Mouse (Mus musculus) hindbrain, postnatal 0 days (tissue): ENCODE measurements around the gene Ulk2. TPM values are rescaled to one million over a fixed set of nuclear protein-coding genes. Genes with fewer than 3 reads are reported as not detected.
"Not testable (repeated sequence)": the region's sequence is repeated elsewhere in the genome, so short reads cannot be mapped to it uniquely, and the experiment has no call there.

ENCODE experiments used
- ATAC-seq: fragments of 200-750 bp; cut with Nextera tagmentation; 2 replicates; pipeline ENCODE4 v1.8.0; 2017; ENCODE audit warnings: mild to moderate bottlenecking, moderate TSS enrichment, moderate library complexity
- DNase-seq: peaks from one replicate; pipeline ENCODE4 v3.0.0-alpha.2; 2015; ENCODE audit warnings: low spot score
- H3K27ac ChIP-seq: fragments of 300-500 bp; sonication (generic); 2 replicates; pipeline ENCODE4 v1.5.1; 2014; ENCODE audit warnings: mild to moderate bottlenecking
- H3K27me3 ChIP-seq: fragments of 300-500 bp; sonication (generic); 2 replicates; pipeline ENCODE4 v1.6.1; 2014; ENCODE audit warnings: low read length, mixed read lengths; ENCODE audit not compliant: insufficient read depth
- H3K36me3 ChIP-seq: fragments of 300-500 bp; sonication (generic); 2 replicates; pipeline ENCODE4 v1.6.1; 2014; ENCODE audit warnings: low read length, mixed read lengths; ENCODE audit not compliant: insufficient read depth
- H3K4me1 ChIP-seq: fragments of 300-500 bp; sonication (generic); 2 replicates; pipeline ENCODE4 v1.6.1; 2014; ENCODE audit warnings: antibody characterized with exemption, low read length, mixed read lengths; ENCODE audit not compliant: insufficient read depth
- H3K4me2 ChIP-seq: fragments of 300-500 bp; sonication (generic); 2 replicates; pipeline ENCODE4 v1.6.1; 2014; ENCODE audit warnings: low read depth, mild to moderate bottlenecking, low read length, moderate library complexity, mixed read lengths
- H3K4me3 ChIP-seq: fragments of 300-500 bp; sonication (generic); 2 replicates; pipeline ENCODE4 v1.5.1; 2014; ENCODE audit warnings: low read length
- H3K9ac ChIP-seq: fragments of 300-500 bp; sonication (generic); replicated peaks from 2 replicates; pipeline ENCODE4 v1.6.1; 2014; ENCODE audit warnings: mild to moderate bottlenecking, low read length, moderate library complexity, mixed read lengths
- H3K9me3 ChIP-seq: fragments of 300-500 bp; sonication (generic); 2 replicates; pipeline ENCODE4 v1.6.1; 2016; ENCODE audit warnings: low read length, mixed read lengths
- CTCF ChIP-seq: IDR thresholded peaks from 2 replicates; pipeline ENCODE4 v1.5.1; 2016; ENCODE audit warnings: antibody characterized with exemption, control low read depth, low read depth
- WGBS: fragments of 180-500 bp; shearing (Covaris S2); extraction: QIAGEN DNeasy Blood & Tissue Kit; methylation state at CpG from one replicate; pipeline ENCODE4 v1.1.7; 2014; 5-methylcytosine and 5-hydroxymethylcytosine counted together
- polyA plus RNA-seq: library from polyadenylated mRNA; unstranded; fragments of >200 nt; fragmentation: Nextera tagmentation; extraction: Ambion mirVana; gene quantifications from 2 replicates; pipeline ENCODE4 v1.2.1, GENCODE M21; 2015
- total RNA-seq: library from RNA; depleted of rRNA; stranded (reverse); fragments of >200 nt; gene quantifications from 2 replicates; pipeline ENCODE4 v1.2.3, GENCODE M21; 2014

The Ulk2 gene
- total and polyA plus RNA-seq, 2 experiments from 2014 or later: 30.4 to 127 TPM

DNA sequence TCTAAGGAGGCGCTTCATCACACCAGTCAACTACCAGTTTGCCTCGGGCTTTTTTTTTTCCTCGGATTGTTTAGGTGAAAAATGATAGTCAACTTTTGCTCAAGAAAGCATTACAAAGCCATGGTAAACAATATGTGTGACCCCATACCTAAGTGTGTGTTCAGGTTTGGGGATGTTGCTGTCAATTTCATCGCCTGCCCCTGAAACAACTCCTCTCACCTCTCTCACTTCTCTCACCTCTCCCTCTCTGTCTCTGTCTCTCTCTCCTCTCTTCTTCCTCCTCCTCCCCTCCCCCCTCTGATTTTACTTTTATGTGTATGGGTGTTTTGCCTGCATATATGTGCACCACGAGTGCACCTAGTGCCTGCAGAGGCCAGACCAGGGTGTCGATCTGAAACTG lies 666 bp upstream of the Ulk2 start:
- peak overlapping the region; percentile 64 for H3K4me2 ChIP-seq
- peaks cover 6% of the 10 kb centered on the region for H3K4me1 ChIP-seq
- no peak for DNase-seq
- peak overlapping the region; percentile 96; the same call in 1 of the 2 replicates for H3K27ac ChIP-seq
- no peak for TF ChIP-seq CTCF
- peak overlapping the region; percentile 99 for H3K4me3 ChIP-seq
- H3K36me3 ChIP-seq: no peaks in the 10 kb centered on the region
- no peak for ATAC-seq
- peak overlapping the region; percentile 98 for H3K9ac ChIP-seq
- H3K27me3 ChIP-seq: no peaks in the 10 kb centered on the region
- H3K9me3 ChIP-seq: no peaks in the 10 kb centered on the region
- 37% methylated on average over 6 of the region's 6 CpGs for WGBS

DNA sequence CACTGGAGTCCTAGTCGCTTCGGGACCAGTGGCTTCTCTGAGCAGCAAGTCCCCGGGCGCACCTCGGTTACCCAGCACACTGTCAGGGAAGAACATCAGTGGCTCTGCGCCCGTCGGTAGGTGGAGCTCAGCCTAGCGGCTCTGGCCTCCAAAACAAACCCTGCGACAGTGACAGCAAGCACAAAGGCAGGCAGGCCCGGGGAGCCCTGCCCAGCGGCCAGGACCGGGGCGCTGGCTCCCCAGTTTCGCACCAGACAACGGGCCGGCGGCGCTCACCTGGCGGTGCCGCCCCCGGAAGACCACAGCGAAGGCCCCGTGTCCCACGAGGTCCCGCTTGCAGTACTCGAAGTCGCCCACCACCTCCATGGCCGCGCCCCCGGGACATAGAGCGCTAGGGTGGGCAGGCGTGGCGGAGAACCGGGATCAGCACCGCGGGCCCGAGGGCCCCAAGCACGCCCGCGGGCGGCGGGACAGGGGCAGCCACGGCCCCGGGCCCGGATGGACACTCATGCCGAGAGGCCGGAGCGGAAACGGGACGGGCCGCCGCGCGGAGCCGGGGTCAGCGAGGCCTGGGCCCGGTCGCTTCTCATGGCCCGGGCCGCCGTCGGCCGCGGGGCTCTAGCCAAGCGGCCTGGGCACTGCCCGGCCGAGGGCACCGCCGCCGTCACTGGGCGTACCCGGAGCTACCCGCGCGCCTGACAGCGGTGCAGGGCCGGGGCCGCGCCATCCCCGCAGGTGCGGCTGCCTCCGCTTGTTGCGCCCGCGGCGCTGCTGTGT lies 474 bp downstream of the Ulk2 start:
- Histone ChIP-seq H3K9ac (peak overlapping the region; percentile 98), H3K36me3 (no peaks in the 10 kb centered on the region), H3K4me2 (peak overlapping the region; percentile 64), H3K9me3 (no peaks in the 10 kb centered on the region), H3K4me3 (peak overlapping the region; percentile 99), H3K4me1 (peaks cover 6% of the 10 kb centered on the region), H3K27ac (peak overlapping the region; percentile 96), H3K27me3 (no peaks in the 10 kb centered on the region)
- under 1% methylated on average over 65 of the region's 87 CpGs for WGBS
- TF ChIP-seq CTCF: peak; percentile 69
- DNase-seq: peak; percentile 89
- ATAC-seq: peak; percentile 87

DNA sequence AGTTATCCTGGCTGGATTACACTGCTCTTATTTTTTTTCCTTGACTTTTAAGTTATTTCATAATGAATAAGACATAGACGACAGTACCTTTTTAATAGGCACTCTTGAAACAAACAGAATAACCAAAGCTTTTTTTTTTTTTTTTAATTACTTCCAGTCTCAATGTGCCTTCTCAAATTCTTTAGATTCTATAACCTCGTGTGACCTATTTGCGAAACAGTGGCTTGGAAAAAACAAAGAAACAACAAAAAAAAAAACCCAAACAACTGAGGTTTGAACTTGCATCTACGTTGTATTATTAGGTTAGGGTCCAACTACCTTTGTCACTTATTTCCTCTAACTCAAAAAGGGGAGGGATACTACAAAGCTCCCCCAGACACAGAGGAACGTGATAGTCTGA lies 1.2 kb downstream of the Ulk2 start:
- 8% methylated on average over 5 of the region's 5 CpGs for WGBS
- no peak for ATAC-seq

DNA sequence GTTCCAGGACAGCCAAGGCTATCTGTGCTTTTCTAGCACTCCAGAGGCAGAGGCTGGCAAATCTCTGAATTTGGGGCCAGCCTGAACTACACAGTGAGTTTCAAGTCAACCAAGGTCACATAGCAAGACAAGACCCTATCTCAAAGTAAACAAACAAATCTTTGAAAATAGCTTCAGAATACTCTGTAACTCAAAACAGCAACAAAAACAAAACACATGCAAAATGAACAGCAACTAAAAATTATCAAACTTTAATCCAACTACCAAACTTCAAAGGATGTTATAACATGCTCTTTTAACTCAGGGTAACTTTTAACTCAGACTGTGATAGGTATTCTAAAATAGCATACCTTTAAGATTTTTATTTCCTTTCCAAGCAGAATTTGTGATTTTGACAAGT lies 2.0 kb downstream of the Ulk2 start:
- peak overlapping the region; percentile 64 for H3K4me2 ChIP-seq
- H3K4me1 ChIP-seq: peaks cover 6% of the 10 kb centered on the region
- TF ChIP-seq CTCF: no peak
- no peak for DNase-seq
- H3K4me3 ChIP-seq: no peak overlapping the region
- H3K27me3 ChIP-seq: no peaks in the 10 kb centered on the region
- no peak overlapping the region for H3K9ac ChIP-seq
- no peaks in the 10 kb centered on the region for H3K9me3 ChIP-seq
- no peaks in the 10 kb centered on the region for H3K36me3 ChIP-seq
- no peak for ATAC-seq
- H3K27ac ChIP-seq: no peak overlapping the region

More for the DNA sequence above, 1.2 kb downstream of the Ulk2 start:
- peak overlapping the region; percentile 98 for H3K9ac ChIP-seq
- peak overlapping the region; percentile 99 for H3K4me3 ChIP-seq
- TF ChIP-seq CTCF: no peak
- no peak for DNase-seq
- no peaks in the 10 kb centered on the region for H3K36me3 ChIP-seq
- H3K4me2 ChIP-seq: peak overlapping the region; percentile 64
- peaks cover 6% of the 10 kb centered on the region for H3K4me1 ChIP-seq
- no peaks in the 10 kb centered on the region for H3K9me3 ChIP-seq
- H3K27me3 ChIP-seq: no peaks in the 10 kb centered on the region
- peak overlapping the region; percentile 96; the same call in 1 of the 2 replicates for H3K27ac ChIP-seq

DNA sequence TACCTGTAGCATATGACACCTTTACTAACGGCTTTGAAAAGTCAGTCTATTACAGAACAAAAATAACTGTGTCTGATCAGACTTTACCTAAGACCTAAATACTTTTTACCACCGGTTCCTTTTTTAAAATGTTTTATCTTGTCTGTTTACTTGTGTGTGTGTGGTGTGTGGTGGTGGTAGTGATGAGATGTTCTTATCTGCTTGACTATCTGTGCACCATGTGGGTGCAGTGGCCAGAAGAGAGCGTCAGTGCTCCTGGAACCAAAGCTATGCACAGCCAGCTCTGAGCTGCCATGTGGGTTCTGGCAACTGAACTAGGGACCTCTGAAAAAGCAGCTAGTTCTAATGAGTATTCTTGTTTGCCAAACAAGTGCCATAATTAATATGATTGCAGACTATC lies 3.7 kb downstream of the Ulk2 start:
- Histone ChIP-seq H3K9me3 (no peaks in the 10 kb centered on the region), H3K4me3 (no peak overlapping the region), H3K4me1 (peaks cover 6% of the 10 kb centered on the region), H3K4me2 (no peak overlapping the region), H3K27ac (no peak overlapping the region), H3K9ac (no peak overlapping the region), H3K27me3 (no peaks in the 10 kb centered on the region), H3K36me3 (no peaks in the 10 kb centered on the region)
- no peak for TF ChIP-seq CTCF
- 82% methylated on average over 3 of the region's 3 CpGs for WGBS
- ATAC-seq (no peak), DNase-seq (no peak)

DNA sequence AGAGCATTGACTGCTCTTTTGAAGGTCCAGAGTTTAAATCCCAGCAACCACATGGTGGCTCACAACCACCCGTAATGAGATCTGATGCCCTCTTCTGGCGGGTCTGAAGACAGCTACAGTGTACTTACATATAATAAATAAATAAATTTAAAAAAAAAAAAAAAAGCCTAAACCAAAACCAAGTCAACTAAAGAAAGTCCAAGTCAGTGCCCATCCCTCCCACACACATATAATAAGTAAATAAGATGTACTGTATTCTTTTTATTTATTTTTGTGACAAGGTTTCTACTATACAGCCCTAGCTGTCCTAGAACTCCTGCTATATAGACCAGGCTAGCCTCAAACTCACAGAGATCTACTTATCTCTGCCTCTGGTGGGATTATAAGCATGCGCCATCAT lies 14.2 kb downstream of the Ulk2 start:
- WGBS: 70% methylated on average over 3 of the region's 3 CpGs
- not testable (repeated sequence) for H3K27me3 ChIP-seq, H3K27ac ChIP-seq, H3K4me1 ChIP-seq, H3K4me3 ChIP-seq, H3K4me2 ChIP-seq, DNase-seq, ATAC-seq, H3K9ac ChIP-seq, H3K9me3 ChIP-seq
- peaks cover 30% of the 10 kb centered on the region for H3K36me3 ChIP-seq

DNA sequence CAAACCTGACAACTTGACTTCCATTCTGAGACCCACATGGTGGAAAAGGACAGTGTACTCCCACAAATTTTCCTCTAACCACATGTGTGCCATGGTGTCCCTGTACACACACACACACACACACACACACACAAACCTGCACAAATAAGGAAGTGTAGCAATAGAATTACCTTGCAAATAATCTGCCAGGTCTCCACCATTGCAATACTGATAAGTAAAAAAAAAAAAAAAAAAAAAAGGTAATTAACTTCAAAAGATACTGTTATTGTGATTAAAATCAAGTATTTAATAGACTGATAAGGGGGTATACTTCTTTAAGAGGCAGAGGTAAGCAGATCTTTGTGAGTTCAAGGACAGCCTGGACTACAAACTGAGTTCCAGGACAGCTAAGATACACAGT lies 14.9 kb downstream of the Ulk2 start:
- no peaks in the 10 kb centered on the region for H3K27me3 ChIP-seq
- TF ChIP-seq CTCF: no peak
- no peak overlapping the region for H3K4me2 ChIP-seq
- H3K27ac ChIP-seq: no peak overlapping the region
- no peaks in the 10 kb centered on the region for H3K9me3 ChIP-seq
- no peak overlapping the region for H3K4me3 ChIP-seq
- DNase-seq: no peak
- H3K9ac ChIP-seq: no peak overlapping the region
- peaks cover 29% of the 10 kb centered on the region for H3K36me3 ChIP-seq
- H3K4me1 ChIP-seq: no peaks in the 10 kb centered on the region
- no peak for ATAC-seq
